Mouse (Mus musculus): ENCODE results near the gene Trio. TPM values are rescaled to one million over a fixed set of nuclear protein-coding genes. Genes with fewer than 3 reads are reported as not detected.

The Trio gene
- polyA plus RNA-seq, 1 experiment: 24.7 TPM

- TF ChIP-seq CTCF (IDR thresholded peaks at IDR 0.05; ENCODE audit: control insufficient read depth, insufficient read depth, low read length): no peak
- no peak for TF ChIP-seq POLR2A (IDR thresholded peaks at IDR 0.05; ENCODE audit: borderline replicate concordance, control insufficient read depth, low read depth, low read length)
- no peak overlapping the region for H3K4me3 ChIP-seq (replicated peaks; ENCODE audit: control insufficient read depth, low read depth, low read length)
- no peaks in the 10 kb centered on the region; the same call in 1 of the 2 replicates for H3K4me1 ChIP-seq (ENCODE audit: control insufficient read depth, insufficient read depth, low read length)
- 93% methylated on average over 13 of the region's 13 CpGs for WGBS
- no peak overlapping the region for H3K27ac ChIP-seq (ENCODE audit: control insufficient read depth, insufficient read depth, low read depth, low read length, poor library complexity)
Observed at GRCm38 (mm10) chr15:27994870-27995269, 30.8 kb downstream of the Trio start.

DNA sequence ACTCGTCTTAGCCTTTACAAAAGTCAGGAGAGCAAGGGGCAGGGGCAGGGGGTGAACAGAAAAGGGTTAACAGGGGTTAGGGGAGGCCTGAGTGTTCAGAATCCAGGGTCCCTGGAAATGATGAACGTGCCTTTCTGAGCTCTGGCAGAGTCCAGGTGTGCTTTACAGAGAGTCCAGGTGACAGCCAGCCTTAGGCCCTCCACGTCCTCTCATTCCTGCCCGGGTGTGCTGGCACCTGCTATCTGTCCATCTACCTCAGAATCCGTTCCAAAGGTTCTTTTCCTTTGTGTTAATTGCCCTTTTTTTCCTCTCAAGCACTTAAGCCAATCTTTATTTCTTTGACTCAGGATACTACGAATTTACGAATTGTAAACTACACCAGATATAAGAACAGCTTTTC, 32.1 kb downstream of the Trio start:
- WGBS: 72% methylated on average over 7 of the region's 7 CpGs
- no peak for TF ChIP-seq POLR2A (IDR thresholded peaks at IDR 0.05; ENCODE audit: borderline replicate concordance, control insufficient read depth, low read depth, low read length)
- TF ChIP-seq CTCF (IDR thresholded peaks at IDR 0.05; ENCODE audit: control insufficient read depth, insufficient read depth, low read length): no peak
- H3K4me3 ChIP-seq (replicated peaks; ENCODE audit: control insufficient read depth, low read depth, low read length): no peak overlapping the region
- no peaks in the 10 kb centered on the region; the same call in 1 of the 2 replicates for H3K4me1 ChIP-seq (ENCODE audit: control insufficient read depth, insufficient read depth, low read length)
- no peak overlapping the region for H3K27ac ChIP-seq (ENCODE audit: control insufficient read depth, insufficient read depth, low read depth, low read length, poor library complexity)

DNA sequence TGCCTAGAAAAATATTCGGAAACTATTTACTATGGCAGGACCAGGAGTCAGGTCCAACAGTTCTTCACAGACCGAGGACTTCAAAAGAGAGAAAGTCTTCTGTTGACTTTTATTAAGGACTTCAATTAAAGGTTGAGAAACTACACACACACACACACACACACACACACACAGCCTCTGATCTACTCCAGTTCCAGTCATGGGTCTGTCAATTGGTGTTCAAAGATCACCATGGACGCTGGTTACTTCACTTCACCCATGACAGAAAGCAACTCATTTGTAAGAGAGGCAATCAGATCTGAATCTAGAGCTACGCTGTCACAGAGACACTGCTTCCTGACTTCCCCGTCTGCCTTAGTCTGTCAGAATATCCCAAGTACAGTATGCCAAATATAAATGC, 33.1 kb downstream of the Trio start:
- 69% methylated on average over 5 of the region's 5 CpGs for WGBS
- Histone ChIP-seq H3K27ac (ENCODE audit: control insufficient read depth, insufficient read depth, low read depth, low read length, poor library complexity) (no peak overlapping the region), H3K4me3 (replicated peaks; ENCODE audit: control insufficient read depth, low read depth, low read length) (no peak overlapping the region), H3K4me1 (ENCODE audit: control insufficient read depth, insufficient read depth, low read length) (no peaks in the 10 kb centered on the region; the same call in 1 of the 2 replicates)
- TF ChIP-seq POLR2A (IDR thresholded peaks at IDR 0.05; ENCODE audit: borderline replicate concordance, control insufficient read depth, low read depth, low read length) (no peak), CTCF (IDR thresholded peaks at IDR 0.05; ENCODE audit: control insufficient read depth, insufficient read depth, low read length) (no peak)

DNA sequence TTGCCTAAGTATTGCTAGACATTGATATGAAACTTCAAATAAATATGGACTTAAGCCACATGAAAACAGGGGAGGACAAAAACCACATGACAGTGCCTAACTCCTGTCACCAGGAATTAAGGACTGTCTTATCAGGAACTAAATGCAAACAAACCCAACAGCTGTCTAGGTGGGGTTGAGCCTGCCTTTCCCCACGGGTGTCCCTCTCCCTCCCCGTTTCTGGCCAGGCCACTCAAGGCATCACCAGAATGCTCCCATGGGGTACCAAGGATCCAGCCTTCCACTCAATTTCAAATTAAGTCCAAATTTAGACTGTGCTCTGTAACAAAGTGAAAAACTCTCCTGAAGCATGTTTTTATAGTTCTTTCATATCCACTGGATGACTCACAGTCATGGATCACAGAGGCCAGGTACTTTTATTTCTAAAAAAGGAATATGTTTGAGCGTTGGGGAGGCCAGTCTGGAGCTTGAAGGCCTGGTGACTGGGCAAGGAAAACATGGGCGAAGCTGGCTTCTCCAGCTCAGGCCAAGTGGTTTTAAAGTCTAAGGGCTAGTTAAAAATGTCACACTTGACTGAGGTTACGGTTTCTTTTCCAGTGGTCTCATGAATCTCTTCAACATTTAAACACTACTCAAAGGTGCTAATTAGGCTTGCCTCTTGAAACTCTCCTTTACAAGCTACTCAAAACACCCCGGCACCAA, 33.6 kb downstream of the Trio start:
- TF ChIP-seq CTCF (IDR thresholded peaks at IDR 0.05; ENCODE audit: control insufficient read depth, insufficient read depth, low read length) (no peak), POLR2A (IDR thresholded peaks at IDR 0.05; ENCODE audit: borderline replicate concordance, control insufficient read depth, low read depth, low read length) (no peak)
- 70% methylated on average over 6 of the region's 6 CpGs for WGBS
- H3K27ac ChIP-seq (ENCODE audit: control insufficient read depth, insufficient read depth, low read depth, low read length, poor library complexity): no peak overlapping the region
- H3K4me1 ChIP-seq (ENCODE audit: control insufficient read depth, insufficient read depth, low read length): no peaks in the 10 kb centered on the region; the same call in 1 of the 2 replicates
- no peak overlapping the region for H3K4me3 ChIP-seq (replicated peaks; ENCODE audit: control insufficient read depth, low read depth, low read length)

- Histone ChIP-seq H3K4me1 (ENCODE audit: control insufficient read depth, insufficient read depth, low read length) (no peaks in the 10 kb centered on the region; the same call in 1 of the 2 replicates), H3K4me3 (replicated peaks; ENCODE audit: control insufficient read depth, low read depth, low read length) (no peak overlapping the region), H3K27ac (ENCODE audit: control insufficient read depth, insufficient read depth, low read depth, low read length, poor library complexity) (no peak overlapping the region)
- WGBS: 23% methylated on average over 17 of the region's 17 CpGs
- TF ChIP-seq CTCF (IDR thresholded peaks at IDR 0.05; ENCODE audit: control insufficient read depth, insufficient read depth, low read length) (no peak), POLR2A (IDR thresholded peaks at IDR 0.05; ENCODE audit: borderline replicate concordance, control insufficient read depth, low read depth, low read length) (no peak)
Observed at GRCm38 (mm10) chr15:27991066-27991701, 34.5 kb downstream of the Trio start.

GRCm38 (mm10) chr15:27987979-27988378, 37.7 kb downstream of the Trio start:
- Histone ChIP-seq H3K27ac (ENCODE audit: control insufficient read depth, insufficient read depth, low read depth, low read length, poor library complexity) (no peak overlapping the region), H3K4me3 (replicated peaks; ENCODE audit: control insufficient read depth, low read depth, low read length) (no peak overlapping the region), H3K4me1 (ENCODE audit: control insufficient read depth, insufficient read depth, low read length) (no peaks in the 10 kb centered on the region; the same call in 1 of the 2 replicates)
- TF ChIP-seq CTCF (IDR thresholded peaks at IDR 0.05; ENCODE audit: control insufficient read depth, insufficient read depth, low read length): no peak
- no peak for TF ChIP-seq POLR2A (IDR thresholded peaks at IDR 0.05; ENCODE audit: borderline replicate concordance, control insufficient read depth, low read depth, low read length)
- 58% methylated on average over 7 of the region's 7 CpGs for WGBS

DNA sequence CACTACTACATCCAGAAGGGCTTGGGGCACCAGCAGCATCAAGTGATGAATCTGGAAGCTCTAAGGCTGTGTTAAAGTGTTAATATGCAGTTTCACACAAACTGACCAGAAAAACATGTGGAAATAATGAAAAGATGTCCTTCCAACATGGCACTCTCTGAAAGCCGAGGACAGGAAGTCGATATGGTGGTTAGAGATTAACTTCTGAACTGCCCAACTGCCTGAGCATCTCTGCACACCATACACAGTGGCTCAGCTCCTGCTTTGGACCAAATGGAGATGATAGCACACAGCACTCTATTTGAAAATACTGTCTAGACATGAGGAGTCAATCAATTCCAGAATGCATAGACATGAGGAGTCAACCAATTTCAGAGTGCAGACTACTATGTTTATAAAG, 40.8 kb downstream of the Trio start:
- H3K4me3 ChIP-seq (replicated peaks; ENCODE audit: control insufficient read depth, low read depth, low read length): no peak overlapping the region
- 56% methylated on average over 2 of the region's 2 CpGs for WGBS
- no peak overlapping the region for H3K27ac ChIP-seq (ENCODE audit: control insufficient read depth, insufficient read depth, low read depth, low read length, poor library complexity)
- peaks cover 1% of the 10 kb centered on the region; the same call in 1 of the 2 replicates for H3K4me1 ChIP-seq (ENCODE audit: control insufficient read depth, insufficient read depth, low read length)
- TF ChIP-seq POLR2A (IDR thresholded peaks at IDR 0.05; ENCODE audit: borderline replicate concordance, control insufficient read depth, low read depth, low read length): no peak
- no peak for TF ChIP-seq CTCF (IDR thresholded peaks at IDR 0.05; ENCODE audit: control insufficient read depth, insufficient read depth, low read length)

DNA sequence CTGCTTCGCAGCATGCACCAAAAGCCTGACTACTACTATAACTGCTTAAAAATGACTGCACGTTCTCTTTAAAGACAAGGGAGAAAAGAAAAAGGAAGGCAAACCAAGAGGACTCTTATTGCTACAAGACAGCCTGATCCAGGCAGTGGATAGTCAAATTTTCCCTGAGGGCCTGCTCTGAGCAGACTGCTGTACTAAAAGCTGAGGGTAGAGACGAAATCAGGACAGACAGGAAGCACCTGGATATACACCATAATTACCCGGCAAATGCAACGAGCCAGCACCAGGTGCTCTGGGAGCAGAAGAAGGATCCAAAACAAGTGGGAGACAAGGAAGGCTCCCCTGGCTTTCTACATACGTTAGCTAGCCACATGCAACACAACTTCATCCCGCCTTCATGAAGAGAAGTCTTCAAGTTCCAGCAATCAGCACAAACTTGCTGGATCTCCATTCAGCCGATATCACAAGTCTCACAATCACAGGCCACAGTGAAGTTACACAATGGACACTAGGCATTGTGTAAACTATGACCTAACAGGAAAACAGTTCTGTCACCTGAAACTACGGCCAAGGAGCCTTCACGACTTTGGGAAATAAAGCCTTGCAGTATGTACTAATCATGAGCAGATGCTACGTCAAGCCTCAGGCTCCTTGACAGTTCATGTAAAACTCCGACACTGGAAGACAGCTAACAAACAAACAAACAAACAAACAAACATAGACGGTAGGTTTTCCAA, 43.7 kb downstream of the Trio start:
- no peak overlapping the region for H3K27ac ChIP-seq (ENCODE audit: control insufficient read depth, insufficient read depth, low read depth, low read length, poor library complexity)
- TF ChIP-seq CTCF (IDR thresholded peaks at IDR 0.05; ENCODE audit: control insufficient read depth, insufficient read depth, low read length) (no peak), POLR2A (IDR thresholded peaks at IDR 0.05; ENCODE audit: borderline replicate concordance, control insufficient read depth, low read depth, low read length) (no peak)
- no peak overlapping the region for H3K4me3 ChIP-seq (replicated peaks; ENCODE audit: control insufficient read depth, low read depth, low read length)
- WGBS: 39% methylated on average over 13 of the region's 13 CpGs
- peaks cover 1% of the 10 kb centered on the region; the same call in 1 of the 2 replicates for H3K4me1 ChIP-seq (ENCODE audit: control insufficient read depth, insufficient read depth, low read length)
